Mouse (Mus musculus) liver, adult 2 months (tissue): ENCODE measurements at regions not wholly inside any gene's neighbourhood (a gene's known extent, or its start where the extent isn't known, plus 50 kb on each side); places are given as distances from the start of the nearest gene placed in this dataset.

Source experiments
- DNase-seq: peaks from one replicate; pipeline ENCODE4 v3.0.0-alpha.2; 2011; ENCODE audit warnings: low read depth, low spot score; ENCODE audit errors: extremely low read depth
- H3K27ac ChIP-seq: fragments of 200-500 bp; replicated peaks from 2 replicates; pipeline ENCODE4 v1.5.1; 2012; ENCODE audit warnings: low read depth, mild to moderate bottlenecking, control low read depth, inconsistent platforms, low read length; ENCODE audit not compliant: insufficient read depth
- H3K27me3 ChIP-seq: fragments of 200-500 bp; 2 replicates; pipeline ENCODE4 v1.6.1; 2012; ENCODE audit warnings: mild to moderate bottlenecking, moderate library complexity, low read length, inconsistent platforms; ENCODE audit not compliant: control insufficient read depth, insufficient read depth
- H3K36me3 ChIP-seq: fragments of 200-500 bp; 2 replicates; pipeline ENCODE4 v1.6.1; 2012; ENCODE audit warnings: low read length, inconsistent platforms; ENCODE audit not compliant: control insufficient read depth, insufficient read depth
- H3K4me1 ChIP-seq: fragments of 200-500 bp; 2 replicates; pipeline ENCODE4 v1.6.1; 2011; ENCODE audit warnings: low read length; ENCODE audit not compliant: control insufficient read depth, insufficient read depth
- H3K4me3 ChIP-seq: fragments of 200-500 bp; 2 replicates; pipeline ENCODE4 v1.5.1; 2011; ENCODE audit warnings: low read depth, mild to moderate bottlenecking, control low read depth, low read length, moderate library complexity; ENCODE audit not compliant: insufficient read depth
- H3K79me2 ChIP-seq: fragments of 200-500 bp; 2 replicates; pipeline ENCODE4 v1.6.1; 2012; ENCODE audit warnings: inconsistent platforms, mild to moderate bottlenecking, low read length, moderate library complexity; ENCODE audit not compliant: control insufficient read depth, insufficient read depth
- H3K9ac ChIP-seq: fragments of 200-500 bp; 2 replicates; pipeline ENCODE4 v1.6.1; 2012; ENCODE audit warnings: low read depth, mild to moderate bottlenecking, control low read depth, inconsistent platforms, low read length
- CTCF ChIP-seq: fragments of 200-500 bp; IDR thresholded peaks from 2 replicates; pipeline ENCODE4 v1.5.1; 2011; ENCODE audit warnings: low read depth, low read length, control low read depth
- POLR2A ChIP-seq: fragments of 200-500 bp; IDR thresholded peaks from 2 replicates; pipeline ENCODE4 v1.6.1; 2011; ENCODE audit warnings: low read length, control low read depth; ENCODE audit not compliant: insufficient read depth; ENCODE audit errors: extremely low read depth
- WGBS: fragments of 180-500 bp; shearing (Covaris S2); methylation state at CpG from one replicate; pipeline ENCODE4 v1.1.7; 2018; 5-methylcytosine and 5-hydroxymethylcytosine counted together

GRCm38 (mm10) chr4:55838568-55838967 lies 306.3 kb upstream of the Klf4 start:
- Histone ChIP-seq H3K27me3 (peaks cover 4% of the 10 kb centered on the region; the same call in 1 of the 2 replicates), H3K4me1 (no peaks in the 10 kb centered on the region), H3K4me3 (no peak overlapping the region), H3K9ac (no peak overlapping the region), H3K36me3 (no peaks in the 10 kb centered on the region), H3K27ac (no peak overlapping the region), H3K79me2 (no peaks in the 10 kb centered on the region)
- no peak for DNase-seq
- TF ChIP-seq CTCF: no peak
- no peak for TF ChIP-seq POLR2A
- 80% methylated on average over 3 of the region's 3 CpGs for whole genome bisulfite sequencing

GRCm38 (mm10) chr4:55824047-55824760 lies 291.9 kb upstream of the Klf4 start:
- H3K4me3 ChIP-seq: no peak overlapping the region
- no peaks in the 10 kb centered on the region for H3K79me2 ChIP-seq
- H3K36me3 ChIP-seq: no peaks in the 10 kb centered on the region
- 0 out of 2 replicates have a peak, but pooled peaks cover 3% of the 10 kb centered on the region for H3K27me3 ChIP-seq
- peak; percentile 7 for DNase-seq
- TF ChIP-seq CTCF (peak; percentile 24; the same call in 1 of the 2 replicates), POLR2A (no peak)
- WGBS: 79% methylated on average over 9 of the region's 9 CpGs
- no peak overlapping the region for H3K27ac ChIP-seq
- H3K4me1 ChIP-seq: no peaks in the 10 kb centered on the region
- no peak overlapping the region for H3K9ac ChIP-seq

- H3K27ac ChIP-seq: no peak overlapping the region
- TF ChIP-seq POLR2A (no peak), CTCF (no peak)
- no peaks in the 10 kb centered on the region for H3K4me1 ChIP-seq
- WGBS: 69% methylated on average over 1 of the region's 1 CpGs
- H3K27me3 ChIP-seq: 0 out of 2 replicates have a peak, but pooled peaks cover 3% of the 10 kb centered on the region
- DNase-seq: no peak
- no peak overlapping the region for H3K4me3 ChIP-seq
- H3K9ac ChIP-seq: no peak overlapping the region
- H3K79me2 ChIP-seq: no peaks in the 10 kb centered on the region
- H3K36me3 ChIP-seq: no peaks in the 10 kb centered on the region
These were observed 291.3 kb upstream of the Klf4 start for GRCm38 (mm10) chr4:55823583-55823982.

- Histone ChIP-seq H3K79me2 (no peaks in the 10 kb centered on the region), H3K4me1 (no peaks in the 10 kb centered on the region), H3K27ac (no peak overlapping the region), H3K4me3 (no peak overlapping the region), H3K36me3 (no peaks in the 10 kb centered on the region), H3K27me3 (no peaks in the 10 kb centered on the region), H3K9ac (no peak overlapping the region)
- DNase-seq: peak; percentile 5
- 80% methylated on average over 4 of the region's 4 CpGs for WGBS
- TF ChIP-seq POLR2A: no peak
- TF ChIP-seq CTCF: no peak
These were observed 285.0 kb upstream of the Klf4 start for GRCm38 (mm10) chr4:55817035-55817818.

- Histone ChIP-seq H3K4me3 (no peak overlapping the region), H3K36me3 (no peaks in the 10 kb centered on the region), H3K27ac (no peak overlapping the region), H3K27me3 (no peaks in the 10 kb centered on the region), H3K79me2 (no peaks in the 10 kb centered on the region), H3K9ac (no peak overlapping the region), H3K4me1 (no peaks in the 10 kb centered on the region)
- TF ChIP-seq POLR2A (no peak), CTCF (no peak)
- 77% methylated on average over 3 of the region's 3 CpGs for WGBS
- peak; percentile 10 for DNase-seq
These were observed 283.6 kb upstream of the Klf4 start for GRCm38 (mm10) chr4:55815832-55816231.
